Mouse (Mus musculus) hindbrain, postnatal 0 days (tissue): ENCODE data around the gene Mastl. TPM values are rescaled to one million over a fixed set of nuclear protein-coding genes. Genes with fewer than 3 reads are reported as not detected.

Source experiments
- ATAC-seq: fragments of 200-750 bp; cut with Nextera tagmentation; 2 replicates; pipeline ENCODE4 v1.8.0; 2017; ENCODE audit warnings: mild to moderate bottlenecking, moderate TSS enrichment, moderate library complexity
- DNase-seq: peaks from one replicate; pipeline ENCODE4 v3.0.0-alpha.2; 2015; ENCODE audit warnings: low spot score
- H3K27ac ChIP-seq: fragments of 300-500 bp; sonication (generic); 2 replicates; pipeline ENCODE4 v1.5.1; 2014; ENCODE audit warnings: mild to moderate bottlenecking
- H3K27me3 ChIP-seq: fragments of 300-500 bp; sonication (generic); 2 replicates; pipeline ENCODE4 v1.6.1; 2014; ENCODE audit warnings: low read length, mixed read lengths; ENCODE audit not compliant: insufficient read depth
- H3K36me3 ChIP-seq: fragments of 300-500 bp; sonication (generic); 2 replicates; pipeline ENCODE4 v1.6.1; 2014; ENCODE audit warnings: low read length, mixed read lengths; ENCODE audit not compliant: insufficient read depth
- H3K4me1 ChIP-seq: fragments of 300-500 bp; sonication (generic); 2 replicates; pipeline ENCODE4 v1.6.1; 2014; ENCODE audit warnings: antibody characterized with exemption, low read length, mixed read lengths; ENCODE audit not compliant: insufficient read depth
- H3K4me2 ChIP-seq: fragments of 300-500 bp; sonication (generic); 2 replicates; pipeline ENCODE4 v1.6.1; 2014; ENCODE audit warnings: low read depth, mild to moderate bottlenecking, low read length, moderate library complexity, mixed read lengths
- H3K4me3 ChIP-seq: fragments of 300-500 bp; sonication (generic); 2 replicates; pipeline ENCODE4 v1.5.1; 2014; ENCODE audit warnings: low read length
- H3K9ac ChIP-seq: fragments of 300-500 bp; sonication (generic); replicated peaks from 2 replicates; pipeline ENCODE4 v1.6.1; 2014; ENCODE audit warnings: mild to moderate bottlenecking, low read length, moderate library complexity, mixed read lengths
- H3K9me3 ChIP-seq: fragments of 300-500 bp; sonication (generic); 2 replicates; pipeline ENCODE4 v1.6.1; 2016; ENCODE audit warnings: low read length, mixed read lengths
- CTCF ChIP-seq: IDR thresholded peaks from 2 replicates; pipeline ENCODE4 v1.5.1; 2016; ENCODE audit warnings: antibody characterized with exemption, control low read depth, low read depth
- WGBS: fragments of 180-500 bp; shearing (Covaris S2); extraction: QIAGEN DNeasy Blood & Tissue Kit; methylation state at CpG from one replicate; pipeline ENCODE4 v1.1.7; 2014; 5-methylcytosine and 5-hydroxymethylcytosine counted together
- polyA plus RNA-seq: library from polyadenylated mRNA; unstranded; fragments of >200 nt; fragmentation: Nextera tagmentation; extraction: Ambion mirVana; gene quantifications from 2 replicates; pipeline ENCODE4 v1.2.1, GENCODE M21; 2015
- total RNA-seq: library from RNA; depleted of rRNA; stranded (reverse); fragments of >200 nt; gene quantifications from 2 replicates; pipeline ENCODE4 v1.2.3, GENCODE M21; 2014; rRNA removed

Mastl gene
- total and polyA plus RNA-seq, 2 experiments from 2014 or later = 2.2 to 2.5 TPM

DNA sequence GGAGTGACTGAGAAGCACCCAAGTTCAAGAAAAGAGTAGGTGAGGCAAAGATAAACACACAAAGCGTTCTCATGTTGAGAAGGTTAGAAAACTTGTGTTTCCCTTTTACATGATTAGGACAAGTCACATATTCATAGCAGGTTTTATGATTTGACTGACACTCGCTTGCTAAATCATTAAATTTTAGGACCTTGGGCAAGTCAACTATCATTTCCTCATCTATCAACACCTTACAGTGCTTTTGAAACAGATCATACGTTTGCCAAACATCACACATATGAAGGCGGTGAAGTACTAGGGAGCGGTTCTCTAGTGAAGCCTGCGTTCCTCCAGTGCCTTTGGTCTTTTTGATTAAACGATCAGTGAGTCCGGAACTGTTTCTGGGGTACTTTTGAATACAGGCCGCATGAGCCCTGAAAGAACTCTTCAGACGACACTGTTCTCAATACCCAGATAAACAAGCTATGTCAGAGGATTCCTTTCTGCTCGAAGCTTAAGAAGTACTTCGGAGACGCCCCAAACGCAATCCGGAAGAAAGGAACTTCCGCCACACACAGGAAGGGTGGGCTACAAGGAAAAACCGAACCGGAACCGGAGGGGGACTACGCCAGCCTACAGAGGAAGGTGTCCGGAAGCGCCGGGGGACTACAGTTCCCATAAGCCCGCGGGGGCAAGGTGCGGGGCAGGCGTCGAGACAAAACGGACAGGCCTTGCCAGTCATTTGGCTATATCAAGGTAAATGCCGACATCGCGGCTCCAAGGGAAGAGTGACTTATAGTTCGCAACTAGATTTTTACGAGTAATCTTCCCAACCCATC is 88.1 kb downstream of the Mastl start, which contains the start of gene Acbd5:
Gene Acbd5, plus strand, starts transcription at position 616 of the 818 bp plus-strand sequence.
- peak within 1 kb of the TSS; percentile 54 for H3K4me3 ChIP-seq
- ATAC-seq (peak; percentile 96), DNase-seq (peak; percentile 98)
- WGBS = 2% methylated on average over 34 of the region's 34 CpGs
- H3K36me3 ChIP-seq = no peaks in the 10 kb centered on the region
- peak within 1 kb of the TSS; percentile 96 for H3K27ac ChIP-seq
- H3K4me1 ChIP-seq = no peaks in the 10 kb centered on the region
- TF ChIP-seq CTCF = peak; percentile 7; the same call in 1 of the 2 replicates
- H3K9me3 ChIP-seq = no peaks in the 10 kb centered on the region
- peak within 1 kb of the TSS; percentile 90 for H3K4me2 ChIP-seq
- no peaks in the 10 kb centered on the region for H3K27me3 ChIP-seq
- H3K9ac ChIP-seq = peak within 1 kb of the TSS; percentile 75

Other genes starting within 250 kb of the Mastl start
- 180 and 218 TPM in 2 replicates for gene Abi1, start 115.8 kb downstream of the Mastl start, total RNA-seq
- gene Abi1, start 115.8 kb downstream of the Mastl start, polyA plus RNA-seq = 60.4 and 64.9 TPM in 2 replicates
- 29.7 and 30.1 TPM in 2 replicates for gene Acbd5, start 87.9 kb downstream of the Mastl start, total RNA-seq
- 60.9 and 66.0 TPM in 2 replicates for gene Acbd5, start 87.9 kb downstream of the Mastl start, polyA plus RNA-seq
- 41.6 and 42.6 TPM in 2 replicates for gene Yme1l1, start 345 bp upstream of the Mastl start, total RNA-seq
- gene Yme1l1, start 345 bp upstream of the Mastl start, polyA plus RNA-seq = 50.9 and 55.2 TPM in 2 replicates
- gene 4931423N10Rik, start 51.5 kb upstream of the Mastl start, total RNA-seq = 0.21 TPM in 1 of 2 replicates, not detected in the other
- gene 4931423N10Rik, start 51.5 kb upstream of the Mastl start, polyA plus RNA-seq = 0.09 and 0.30 TPM in 2 replicates
- 2.9 and 3.2 TPM in 2 replicates for gene Nxph2, start 165.2 kb upstream of the Mastl start, total RNA-seq
- gene Nxph2, start 165.2 kb upstream of the Mastl start, polyA plus RNA-seq = 4.3 and 4.4 TPM in 2 replicates